Mouse (Mus musculus) myocyte (in vitro differentiated cells): Measurements from ENCODE around the gene Sp2. TPM values are rescaled to one million over a fixed set of nuclear protein-coding genes. Genes with fewer than 3 reads are reported as not detected.

Experiments
- H3K27me3 ChIP-seq: one replicate; pipeline ENCODE4 v1.6.1; 2011; ENCODE audit not compliant: control insufficient read depth, insufficient read depth, insufficient read length
- H3K36me3 ChIP-seq: one replicate; pipeline ENCODE4 v1.6.1; 2011; ENCODE audit not compliant: control insufficient read depth, insufficient read depth
- H3K4me2 ChIP-seq: one replicate; pipeline ENCODE4 v1.6.1; 2011; ENCODE audit warnings: low read depth, control low read depth
- H3K4me3 ChIP-seq: one replicate; pipeline ENCODE4 v1.5.1; 2011; ENCODE audit warnings: mild to moderate bottlenecking, control low read depth, moderate library complexity
- H3K79me2 ChIP-seq: one replicate; pipeline ENCODE4 v1.6.1; 2011; ENCODE audit not compliant: control insufficient read depth, insufficient read depth
- H3ac ChIP-seq: one replicate; pipeline ENCODE4 v1.6.1; 2011; ENCODE audit not compliant: control insufficient read depth, insufficient read length
- CEBPB ChIP-seq: IDR thresholded peaks from 2 replicates; pipeline ENCODE4 v1.6.1; 2011; ENCODE audit warnings: mild to moderate bottlenecking, moderate library complexity; ENCODE audit not compliant: poor library complexity, insufficient read depth, severe bottlenecking
- E2F4 ChIP-seq: IDR thresholded peaks from one replicate; pipeline ENCODE4 v1.6.1; 2011; ENCODE audit warnings: mild to moderate bottlenecking, control low read depth, moderate library complexity; ENCODE audit not compliant: insufficient read depth
- MAX ChIP-seq: IDR thresholded peaks from one replicate; pipeline ENCODE4 v1.6.1; 2011; ENCODE audit warnings: low read depth, mild to moderate bottlenecking, control low read depth
- MYOD1 ChIP-seq, 3 experiments: IDR thresholded peaks; one replicate each; pipeline ENCODE4 v1.6.1; 2011; ENCODE audit warnings: control low read depth in 2 of 3, low read depth in 2 of 3, mild to moderate bottlenecking in 2 of 3, moderate library complexity in 1 of 3; ENCODE audit not compliant: insufficient read length in 2 of 3, control insufficient read depth in 1 of 3
- MYOG ChIP-seq, 3 experiments: IDR thresholded peaks; one replicate each; pipeline ENCODE4 v1.6.1; 2011; ENCODE audit warnings: control low read depth in 2 of 3, low read depth in 2 of 3, mild to moderate bottlenecking in 2 of 3; ENCODE audit not compliant: insufficient read length in 2 of 3, control insufficient read depth in 1 of 3, insufficient read depth in 1 of 3
- POLR2A ChIP-seq: IDR thresholded peaks from one replicate; pipeline ENCODE4 v1.6.1; 2011; ENCODE audit warnings: low read depth, mild to moderate bottlenecking, control low read depth, moderate library complexity; ENCODE audit not compliant: insufficient read length
- POLR2AphosphoS2 ChIP-seq: IDR thresholded peaks from one replicate; pipeline ENCODE4 v1.6.1; 2011; ENCODE audit warnings: low read depth, control low read depth; ENCODE audit not compliant: insufficient read length
- REST ChIP-seq: IDR thresholded peaks from one replicate; pipeline ENCODE4 v1.6.1; 2011; ENCODE audit warnings: mild to moderate bottlenecking, control low read depth, moderate library complexity; ENCODE audit not compliant: insufficient read depth, insufficient read length
- SRF ChIP-seq: IDR thresholded peaks from one replicate; pipeline ENCODE4 v1.6.1; 2011; ENCODE audit warnings: low read depth; ENCODE audit not compliant: control insufficient read depth, insufficient read length
- TCF12 ChIP-seq: IDR thresholded peaks from one replicate; pipeline ENCODE4 v1.6.1; 2011; ENCODE audit warnings: mild to moderate bottlenecking, control low read depth; ENCODE audit not compliant: poor library complexity, insufficient read depth, severe bottlenecking
- TCF3 ChIP-seq: IDR thresholded peaks from one replicate; pipeline ENCODE4 v1.6.1; 2011; ENCODE audit warnings: low read depth, control low read depth; ENCODE audit not compliant: insufficient read length
- USF1 ChIP-seq: IDR thresholded peaks from one replicate; pipeline ENCODE4 v1.6.1; 2011; ENCODE audit warnings: low read depth, mild to moderate bottlenecking, control low read depth, moderate library complexity
- polyA plus RNA-seq: library from polyadenylated mRNA; unstranded; fragments of >200 nt; fragmentation: generic; extraction: Trizol; gene quantifications from one replicate; pipeline ENCODE4 v1.2.1, GENCODE M21; 2012; ENCODE audit warnings: missing spikeins

The Sp2 gene
- polyA plus RNA-seq, 1 experiment: 11.5 TPM

DNA sequence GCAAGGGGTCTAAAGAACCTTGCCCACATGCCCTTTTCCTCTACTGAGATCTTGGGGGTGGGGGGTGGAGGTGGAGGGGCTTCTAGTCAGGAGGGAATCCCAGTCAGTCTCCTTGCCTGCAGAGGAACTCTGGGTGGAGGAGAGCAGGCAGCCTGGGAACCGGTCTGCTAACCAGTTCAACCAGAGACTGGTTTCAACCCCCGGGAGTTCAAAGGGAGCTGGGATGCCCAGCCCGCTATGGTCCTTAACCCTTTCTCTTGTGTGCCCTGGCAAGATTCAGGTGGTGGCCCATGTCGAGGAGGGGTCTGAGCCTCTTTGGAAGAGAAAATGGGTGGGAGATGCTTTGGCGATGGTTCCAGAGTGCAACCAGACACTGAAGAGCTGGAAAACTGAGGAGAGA is 54.1 kb downstream of the Sp2 start:
- Histone ChIP-seq H3K79me2 (no peaks in the 10 kb centered on the region), H3K36me3 (no peaks in the 10 kb centered on the region), H3ac (no peak overlapping the region), H3K4me2 (no peak overlapping the region), H3K27me3 (peaks cover 15% of the 10 kb centered on the region), H3K4me3 (no peak overlapping the region)
- TF ChIP-seq POLR2AphosphoS2 (no peak), MAX (no peak), TCF3 (no peak), MYOD1 (IDR thresholded peaks at IDR 0.05; ENCODE audit: control insufficient read depth in 1 of 3, insufficient read length in 2 of 3, low read depth in 2 of 3) (no peak), USF1 (no peak), E2F4 (no peak), REST (no peak)

GRCm38 (mm10) chr11:96928088-96928487 is 54.7 kb downstream of the Sp2 start, which contains the start of gene Prr15l:
Prr15l (plus strand) TSS chr11:96928104.
- Histone ChIP-seq H3K4me2 (no peak within 1 kb of the TSS), H3K27me3 (peaks cover 15% of the 10 kb centered on the region), H3K36me3 (no peaks in the 10 kb centered on the region), H3K4me3 (no peak within 1 kb of the TSS), H3K79me2 (no peaks in the 10 kb centered on the region), H3ac (no peak within 1 kb of the TSS)
- TF ChIP-seq SRF: no peak
- TF ChIP-seq REST: no peak
- TF ChIP-seq TCF3: no peak
- TF ChIP-seq POLR2A: no peak
- no peak for TF ChIP-seq POLR2AphosphoS2
- no peak for TF ChIP-seq CEBPB
- no peak for TF ChIP-seq E2F4
- no peak for TF ChIP-seq MYOG (IDR thresholded peaks at IDR 0.05; ENCODE audit: control insufficient read depth in 1 of 3, insufficient read depth in 1 of 3, insufficient read length in 2 of 3, low read depth in 2 of 3)
- no peak for TF ChIP-seq TCF12

DNA sequence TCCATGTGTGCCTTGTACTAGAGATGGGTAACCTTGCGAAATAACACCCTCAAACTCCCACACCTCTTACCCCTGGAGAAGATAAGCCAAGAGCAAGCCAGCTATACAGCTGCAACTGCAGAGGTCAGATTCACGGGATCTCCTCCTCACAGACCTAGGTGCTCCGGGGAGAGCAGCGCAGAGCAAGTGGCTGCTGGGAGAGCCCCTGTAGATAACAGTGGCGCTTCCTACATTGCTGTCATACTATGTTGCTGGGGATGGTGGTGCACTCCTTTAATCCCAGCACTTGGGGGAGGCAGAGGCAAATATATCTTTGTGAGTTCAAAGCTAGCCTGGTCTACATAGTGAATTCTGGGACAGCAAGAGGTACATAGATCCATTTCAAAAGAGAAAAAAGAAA is 56.2 kb downstream of the Sp2 start:
- Histone ChIP-seq H3K79me2 (no peaks in the 10 kb centered on the region), H3K4me2 (no peak overlapping the region), H3K27me3 (peaks cover 15% of the 10 kb centered on the region), H3K4me3 (no peak overlapping the region), H3K36me3 (no peaks in the 10 kb centered on the region), H3ac (no peak overlapping the region)
- TF ChIP-seq TCF12 (no peak), CEBPB (no peak), SRF (no peak), POLR2AphosphoS2 (no peak)

DNA sequence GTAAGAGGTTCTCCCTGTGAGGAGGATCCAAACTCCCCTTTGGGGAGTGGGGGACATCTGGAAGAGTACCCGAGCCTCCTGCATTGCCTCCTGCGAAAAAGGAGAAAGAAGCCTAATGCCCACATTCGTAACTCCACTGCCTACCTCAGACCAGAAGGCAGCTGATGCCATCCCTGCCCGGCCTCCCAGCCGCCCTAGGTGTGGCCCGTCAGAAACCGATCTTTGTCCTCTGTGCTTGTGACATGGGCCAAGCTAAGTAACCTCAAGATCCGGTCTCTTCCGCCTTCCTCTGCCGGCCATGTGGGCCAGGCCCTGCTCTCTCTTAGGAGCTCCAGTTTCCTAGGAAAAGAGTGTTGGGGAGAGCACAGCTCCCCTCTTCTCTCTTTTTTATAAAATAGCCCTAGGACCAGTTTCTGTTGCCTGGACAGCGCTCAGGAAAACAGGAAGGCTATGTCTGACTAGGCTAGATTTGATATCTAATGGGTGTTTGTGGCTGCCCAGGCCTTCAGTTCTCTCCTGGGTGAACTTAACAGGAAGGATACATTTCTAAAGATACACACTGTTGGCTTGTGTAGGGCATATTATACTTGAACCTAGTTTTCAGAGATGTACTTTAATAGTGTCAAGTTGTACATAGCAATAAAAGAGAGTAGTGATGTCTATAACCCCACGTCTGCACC is 57.1 kb downstream of the Sp2 start:
- Histone ChIP-seq H3K4me3 (no peak overlapping the region), H3K27me3 (peaks cover 12% of the 10 kb centered on the region), H3K36me3 (no peaks in the 10 kb centered on the region), H3K4me2 (no peak overlapping the region), H3ac (no peak overlapping the region), H3K79me2 (no peaks in the 10 kb centered on the region)
- TF ChIP-seq POLR2A: no peak
- TF ChIP-seq MAX: no peak
- TF ChIP-seq POLR2AphosphoS2: no peak
- no peak for TF ChIP-seq CEBPB
- TF ChIP-seq E2F4: no peak
- no peak for TF ChIP-seq SRF
- TF ChIP-seq USF1: no peak
- no peak for TF ChIP-seq MYOD1 (IDR thresholded peaks at IDR 0.05; ENCODE audit: control insufficient read depth in 1 of 3, insufficient read length in 2 of 3, low read depth in 2 of 3)
- no peak for TF ChIP-seq REST
- TF ChIP-seq TCF3: no peak
- TF ChIP-seq TCF12: no peak
- TF ChIP-seq MYOG (IDR thresholded peaks at IDR 0.05; ENCODE audit: control insufficient read depth in 1 of 3, insufficient read depth in 1 of 3, insufficient read length in 2 of 3, low read depth in 2 of 3): no peak

DNA sequence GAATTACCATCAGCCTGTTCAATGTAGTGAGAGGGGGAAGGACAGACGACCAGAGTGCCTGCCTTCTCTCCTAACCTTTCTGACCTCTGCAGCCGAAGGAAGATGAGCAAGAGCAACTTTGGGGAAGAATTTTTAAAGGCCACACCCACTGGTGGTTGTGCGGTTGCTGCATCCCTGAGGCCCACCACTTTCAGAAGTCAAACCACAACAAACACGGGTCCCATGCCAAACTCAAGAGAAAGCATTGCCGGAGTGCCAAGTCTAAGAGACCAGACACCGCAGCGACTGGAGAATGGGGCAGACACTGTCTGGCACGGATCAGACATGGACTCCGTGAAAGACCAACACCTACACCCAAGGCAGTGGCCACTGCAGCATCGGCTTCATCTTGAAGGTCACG is 57.9 kb downstream of the Sp2 start:
- Histone ChIP-seq H3K4me3 (no peak overlapping the region), H3K4me2 (peak overlapping the region; percentile 30), H3ac (no peak overlapping the region), H3K36me3 (no peaks in the 10 kb centered on the region), H3K79me2 (no peaks in the 10 kb centered on the region), H3K27me3 (peaks cover 9% of the 10 kb centered on the region)
- TF ChIP-seq MAX (no peak), POLR2A (no peak), SRF (no peak), TCF3 (no peak), MYOD1 (IDR thresholded peaks at IDR 0.05; ENCODE audit: control insufficient read depth in 1 of 3, insufficient read length in 2 of 3, low read depth in 2 of 3) (no peak), USF1 (no peak), REST (no peak), TCF12 (no peak), MYOG (IDR thresholded peaks at IDR 0.05; ENCODE audit: control insufficient read depth in 1 of 3, insufficient read depth in 1 of 3, insufficient read length in 2 of 3, low read depth in 2 of 3) (no peak), E2F4 (no peak), POLR2AphosphoS2 (no peak), CEBPB (no peak)
